Mouse (Mus musculus): ENCODE results near the gene Gm3055. TPM values are rescaled to one million over a fixed set of nuclear protein-coding genes. Genes with fewer than 3 reads are reported as not detected.

Gene Gm3055
- polyA plus RNA-seq (2015; fragmentation: Illumina TruSeq; extraction: RNeasy Lipid Tissue Mini Kit (QIAGEN cat#74804); ENCODE audit: low read depth, low replicate concordance): 18.6 TPM

DNA sequence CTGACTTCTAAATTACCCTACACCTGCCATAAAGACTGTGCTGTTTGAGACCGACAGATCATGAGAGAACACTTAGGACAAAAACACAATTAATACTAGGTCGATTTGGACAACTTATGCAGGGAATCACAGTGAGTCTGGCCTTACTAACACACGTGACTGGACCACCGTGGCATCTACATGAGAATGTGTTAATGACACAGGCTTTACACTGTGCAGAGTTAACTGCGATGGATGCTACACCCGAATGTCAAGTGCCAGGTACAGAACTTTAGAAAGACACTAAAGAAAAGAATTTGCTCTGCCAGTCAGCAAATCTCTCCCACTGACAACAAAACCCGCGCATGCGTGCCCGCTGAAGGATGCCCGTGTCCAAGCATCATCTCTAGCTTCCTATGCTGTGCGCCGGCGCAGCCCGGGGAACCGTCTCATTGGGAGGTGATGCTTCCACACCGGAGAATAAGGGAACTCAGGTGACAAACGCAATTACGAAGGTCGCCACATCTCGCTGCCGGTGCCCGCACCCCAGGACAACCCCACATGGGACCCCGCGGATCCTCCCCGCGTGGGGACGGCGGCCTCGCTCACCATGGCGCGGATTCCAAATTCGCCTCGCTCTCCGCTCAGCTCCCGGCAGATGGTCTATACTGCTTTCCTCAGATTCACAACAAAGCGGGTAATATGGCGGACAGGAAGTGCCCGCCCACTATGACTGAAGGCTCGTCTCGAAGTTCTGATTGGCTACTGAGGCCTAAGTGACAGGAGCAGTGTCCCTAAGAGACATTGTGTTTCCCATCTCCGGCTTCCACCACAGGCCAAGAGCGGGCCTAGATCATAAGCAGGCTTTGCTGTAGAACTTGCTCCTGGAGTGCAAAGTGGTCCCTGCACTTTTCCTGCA, at the start of gene Gm3055:
TSS of gene Gm3055 (minus strand) at position 656 of the 898 bp plus-strand sequence.

GRCm38 (mm10) chr10:81811899-81812298, 40.9 kb upstream of the Gm3055 start, which contains the start of gene Gm4767:
TSS of gene Gm4767 (plus strand) at chr10:81812186.

DNA sequence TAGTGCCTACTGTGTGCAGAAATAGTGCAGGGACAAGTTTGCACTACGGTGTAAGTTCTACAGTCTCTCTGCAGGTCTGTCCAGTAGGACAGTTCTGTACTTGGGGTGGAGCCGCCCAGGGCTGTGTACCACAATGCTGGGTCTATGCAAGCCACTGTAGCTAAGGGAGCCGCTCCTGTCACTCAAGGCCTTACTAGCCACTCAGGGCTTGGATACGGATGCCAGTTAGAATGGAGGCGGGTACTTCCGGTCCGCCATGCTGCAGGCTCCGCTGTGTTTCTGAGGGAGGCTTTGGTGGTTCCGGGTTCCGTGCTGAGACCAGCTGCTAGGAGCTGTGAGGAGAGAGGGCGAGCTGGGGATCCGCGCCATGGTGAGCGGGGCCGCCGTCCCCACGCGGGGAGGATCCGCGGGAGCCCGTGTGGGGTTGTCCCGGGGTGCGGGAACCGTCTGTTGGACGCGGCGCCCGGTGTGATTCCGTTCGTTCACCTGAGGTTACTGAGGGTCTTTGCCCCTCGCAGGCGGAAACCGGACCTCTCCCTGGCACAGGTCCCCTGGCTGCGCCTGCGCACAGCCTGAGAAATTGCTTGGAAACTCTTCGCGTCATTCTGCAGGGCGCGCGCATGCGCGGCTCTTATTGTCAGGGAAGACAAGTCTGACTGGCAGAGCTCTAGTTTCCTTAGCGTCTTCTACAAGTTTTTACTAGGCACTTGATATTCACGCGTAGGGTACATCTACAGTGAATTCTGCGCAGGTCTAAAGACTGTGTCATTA, 66.2 kb downstream of the Gm3055 start, which contains the start of gene Zfp433:
TSS of gene Zfp433 (plus strand) at position 295 of the 771 bp plus-strand sequence.

Other genes with a start within 250 kb of the Gm3055 start
- gene Gna15, start 246.9 kb downstream of the Gm3055 start, polyA plus RNA-seq (2015; fragmentation: Illumina TruSeq; extraction: RNeasy Lipid Tissue Mini Kit (QIAGEN cat#74804); ENCODE audit: low read depth, low replicate concordance): 1.9 TPM
- 82.4 TPM for gene Gna11, start 226.0 kb downstream of the Gm3055 start, polyA plus RNA-seq (2015; fragmentation: Illumina TruSeq; extraction: RNeasy Lipid Tissue Mini Kit (QIAGEN cat#74804); ENCODE audit: low read depth, low replicate concordance)
- gene Aes, start 211.7 kb downstream of the Gm3055 start, polyA plus RNA-seq (2015; fragmentation: Illumina TruSeq; extraction: RNeasy Lipid Tissue Mini Kit (QIAGEN cat#74804); ENCODE audit: low read depth, low replicate concordance): 686 TPM
- 28.6 TPM for gene Tle2, start 196.6 kb downstream of the Gm3055 start, polyA plus RNA-seq (2015; fragmentation: Illumina TruSeq; extraction: RNeasy Lipid Tissue Mini Kit (QIAGEN cat#74804); ENCODE audit: low read depth, low replicate concordance)
- gene Tle6, start 170.1 kb downstream of the Gm3055 start, polyA plus RNA-seq (2015; fragmentation: Illumina TruSeq; extraction: RNeasy Lipid Tissue Mini Kit (QIAGEN cat#74804); ENCODE audit: low read depth, low replicate concordance): 9.8 TPM
- gene BC025920, start 164.9 kb downstream of the Gm3055 start, polyA plus RNA-seq (2015; fragmentation: Illumina TruSeq; extraction: RNeasy Lipid Tissue Mini Kit (QIAGEN cat#74804); ENCODE audit: low read depth, low replicate concordance): 4.6 TPM
- gene Sirt6, start 143.4 kb downstream of the Gm3055 start, polyA plus RNA-seq (2015; fragmentation: Illumina TruSeq; extraction: RNeasy Lipid Tissue Mini Kit (QIAGEN cat#74804); ENCODE audit: low read depth, low replicate concordance): 17.1 TPM
- 56.0 TPM for gene Ankrd24, start 142.6 kb downstream of the Gm3055 start, polyA plus RNA-seq (2015; fragmentation: Illumina TruSeq; extraction: RNeasy Lipid Tissue Mini Kit (QIAGEN cat#74804); ENCODE audit: low read depth, low replicate concordance)
- gene Gm10778, start 122.1 kb downstream of the Gm3055 start, polyA plus RNA-seq (2015; fragmentation: Illumina TruSeq; extraction: RNeasy Lipid Tissue Mini Kit (QIAGEN cat#74804); ENCODE audit: low read depth, low replicate concordance): 6.6 TPM
- 9.5 TPM for gene Zfp433, start 66.3 kb downstream of the Gm3055 start, polyA plus RNA-seq (2015; fragmentation: Illumina TruSeq; extraction: RNeasy Lipid Tissue Mini Kit (QIAGEN cat#74804); ENCODE audit: low read depth, low replicate concordance)
- 2.2 TPM for gene Gm4767, start 41.0 kb upstream of the Gm3055 start, polyA plus RNA-seq (2015; fragmentation: Illumina TruSeq; extraction: RNeasy Lipid Tissue Mini Kit (QIAGEN cat#74804); ENCODE audit: low read depth, low replicate concordance)
- 6.1 TPM for gene Gm32687, start 92.8 kb upstream of the Gm3055 start, polyA plus RNA-seq (2015; fragmentation: Illumina TruSeq; extraction: RNeasy Lipid Tissue Mini Kit (QIAGEN cat#74804); ENCODE audit: low read depth, low replicate concordance)
- 6.3 TPM for gene Zfp781, start 159.3 kb upstream of the Gm3055 start, polyA plus RNA-seq (2015; fragmentation: Illumina TruSeq; extraction: RNeasy Lipid Tissue Mini Kit (QIAGEN cat#74804); ENCODE audit: low read depth, low replicate concordance)